Mouse (Mus musculus) MEL (cell line): ENCODE measurements around the gene Dph7.

Experiments
- CTCF ChIP-seq, 3 experiments: IDR thresholded peaks in 2 of 3; conservative IDR thresholded peaks in 1 of 3; 2 replicates each; pipeline ENCODE4 v1.5.1; 2011 to 2012; ENCODE audit warnings: low read length in 3 of 3, low read depth in 2 of 3, mild to moderate bottlenecking in 2 of 3, improper control_type of control experiment in 1 of 3, inconsistent platforms in 1 of 3, mixed read lengths in 1 of 3, moderate library complexity in 1 of 3; ENCODE audit not compliant: control insufficient read depth in 1 of 3, insufficient read depth in 1 of 3, poor library complexity in 1 of 3, severe bottlenecking in 1 of 3
- MAX ChIP-seq: IDR thresholded peaks from 2 replicates; pipeline ENCODE4 v1.6.1; 2011; ENCODE audit warnings: low read length, improper control_type of control experiment
- POLR2A ChIP-seq, 2 experiments: IDR thresholded peaks; 2 replicates each; pipeline ENCODE4 v1.6.1; 2011 to 2012; ENCODE audit warnings: low read length in 2 of 2, mild to moderate bottlenecking in 2 of 2, control low read depth in 1 of 2, improper control_type of control experiment in 1 of 2, low read depth in 1 of 2, moderate library complexity in 1 of 2; ENCODE audit not compliant: control insufficient read depth in 1 of 2, insufficient read depth in 1 of 2, poor library complexity in 1 of 2
- TCF12 ChIP-seq: IDR thresholded peaks from 2 replicates; pipeline ENCODE4 v1.6.1; 2014; ENCODE audit warnings: low read depth, mild to moderate bottlenecking, inconsistent platforms, low read length, improper control_type of control experiment, moderate library complexity

DNA sequence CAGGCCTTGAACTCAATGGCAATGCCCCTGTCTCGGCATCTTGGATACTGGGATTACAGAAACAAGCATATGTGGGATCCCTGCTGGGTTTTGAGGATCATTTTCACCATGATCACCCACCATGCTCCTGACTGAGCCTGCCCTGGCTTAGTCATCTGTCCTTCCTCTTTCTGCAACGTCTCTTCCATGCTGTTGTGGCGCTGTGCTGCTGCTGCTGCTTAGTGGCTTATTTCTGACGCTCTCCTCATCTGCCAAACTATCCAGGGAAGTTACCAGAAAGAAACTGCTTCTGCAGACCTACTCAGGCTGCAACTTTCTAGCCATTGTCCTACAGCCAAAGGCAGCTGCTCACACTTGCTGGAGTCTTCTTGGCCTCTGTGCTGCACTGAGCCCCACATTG, 8.2 kb downstream of the Dph7 start:
- TF ChIP-seq POLR2A (IDR thresholded peaks at IDR 0.05; ENCODE audit: control insufficient read depth in 1 of 2, insufficient read depth in 1 of 2, low read depth in 1 of 2, low read length in 2 of 2, poor library complexity in 1 of 2): no peak
- TF ChIP-seq MAX: 0 out of 2 replicates have a peak, but pooled peaks have one; percentile 23
- TF ChIP-seq TCF12: no peak
- peak; percentile 9 to 48 (median 44); a peak in 4 of 6 replicates for TF ChIP-seq CTCF (IDR thresholded peaks at IDR 0.05 in 2 of 3, conservative IDR thresholded peaks at IDR 0.05 in 1 of 3; ENCODE audit: control insufficient read depth in 1 of 3, insufficient read depth in 1 of 3, low read depth in 2 of 3, low read length in 3 of 3, poor library complexity in 1 of 3, severe bottlenecking in 1 of 3)
